Mouse (Mus musculus) bone marrow macrophage, adult 2 months (primary cell): ENCODE data around the gene Sspo.

Experiments used
- CTCF ChIP-seq: IDR thresholded peaks from 2 replicates; pipeline ENCODE4 v1.5.1; 2012; ENCODE audit warnings: low read depth, mild to moderate bottlenecking, low read length, moderate library complexity
- POLR2A ChIP-seq: IDR thresholded peaks from 2 replicates; pipeline ENCODE4 v1.6.1; 2012; ENCODE audit warnings: mild to moderate bottlenecking, low read depth, low read length, borderline replicate concordance

DNA sequence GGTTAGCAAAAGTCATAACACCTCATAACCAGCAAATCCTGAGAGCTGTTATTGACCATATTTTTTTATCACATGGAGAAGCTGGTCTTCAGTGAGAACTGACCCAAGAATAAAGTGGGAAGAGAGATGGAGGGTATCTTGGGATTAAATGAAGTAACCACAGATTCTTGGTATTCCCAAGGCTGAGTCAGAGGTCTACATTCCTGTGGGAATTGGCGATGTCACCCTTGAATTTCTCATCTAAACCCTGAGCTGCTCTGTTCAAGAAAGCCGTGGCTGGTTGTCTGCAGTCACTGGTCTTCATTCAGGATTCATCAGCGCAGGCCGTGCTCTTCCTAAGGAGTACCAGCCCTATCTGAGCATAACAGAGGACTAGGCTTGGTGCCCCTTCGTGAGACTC is 21.1 kb upstream of the Sspo start:
- TF ChIP-seq CTCF (no peak), POLR2A (no peak)
